Mouse (Mus musculus) G1E (cell line): Measurements from ENCODE around the gene Serpinb9. TPM values are rescaled to one million over a fixed set of nuclear protein-coding genes. Genes with fewer than 3 reads are reported as not detected.
"Not testable (repeated sequence)": the region's sequence is repeated elsewhere in the genome, so short reads cannot be mapped to it uniquely, and the experiment has no call there.

Experiments
- ATAC-seq: 2 replicates; pipeline ENCODE4 v1.8.0; 2016; ENCODE audit warnings: mild to moderate bottlenecking; ENCODE audit not compliant: insufficient number of reproducible peaks, poor library complexity, low FRiP score, severe bottlenecking; ENCODE audit errors: extremely low read depth
- DNase-seq: peaks from one replicate; pipeline ENCODE4 v3.0.0; 2012; ENCODE audit warnings: low spot score
- H3K27me3 ChIP-seq: 2 replicates; pipeline ENCODE4 v1.6.1; 2012; ENCODE audit warnings: mild to moderate bottlenecking, low read length, inconsistent platforms; ENCODE audit not compliant: insufficient read depth
- H3K36me3 ChIP-seq: replicated peaks from 2 replicates; pipeline ENCODE3; 2012; ENCODE audit warnings: mild to moderate bottlenecking, inconsistent platforms
- H3K4me1 ChIP-seq: 2 replicates; pipeline ENCODE4 v1.6.1; 2012; ENCODE audit warnings: low read depth, low read length, inconsistent platforms, mixed read lengths; ENCODE audit not compliant: insufficient read depth
- H3K4me3 ChIP-seq: 2 replicates; pipeline ENCODE4 v1.5.1; 2012; ENCODE audit warnings: low read depth, mild to moderate bottlenecking, inconsistent platforms, low read length, moderate library complexity, mixed read lengths
- H3K9me3 ChIP-seq: replicated peaks from 2 replicates; pipeline ENCODE4 v1.6.1; 2012; ENCODE audit warnings: inconsistent platforms
- CTCF ChIP-seq: IDR thresholded peaks from 2 replicates; pipeline ENCODE4 v1.5.1; 2012; ENCODE audit warnings: low read depth, low read length, inconsistent platforms, mixed read lengths
- GATA1 ChIP-seq: IDR thresholded peaks from 2 replicates; pipeline ENCODE4 v1.6.1; 2012; ENCODE audit warnings: borderline replicate concordance, low read length, inconsistent platforms, mixed read lengths
- GATA2 ChIP-seq: IDR thresholded peaks from 2 replicates; pipeline ENCODE4 v1.6.1; 2012; ENCODE audit warnings: low read depth, low read length, inconsistent platforms, borderline replicate concordance
- POLR2AphosphoS5 ChIP-seq: IDR thresholded peaks from 2 replicates; pipeline ENCODE4 v1.6.1; 2012; ENCODE audit warnings: low read depth, low read length, inconsistent platforms; ENCODE audit not compliant: insufficient replicate concordance
- TAL1 ChIP-seq: conservative IDR thresholded peaks from 2 replicates; pipeline ENCODE4 v1.6.1; 2012; ENCODE audit warnings: low read depth, low read length, inconsistent platforms, mixed read lengths
- polyA plus RNA-seq: library from polyadenylated mRNA; stranded (reverse); fragments of >175 nt; gene quantifications from 2 replicates; pipeline ENCODE4 v1.2.3, GENCODE M21; 2012
- total RNA-seq, 2 experiments: library from RNA; stranded (forward) in 1 of 2; stranded (reverse) in 1 of 2; fragments of 200-1000 nt in 1 of 2; fragments of >200 nt in 1 of 2; fragmentation: Nextera tagmentation in 1 of 2; gene quantifications; 2 replicates each; pipeline ENCODE4 v1.2.3; 2014 to 2017

The Serpinb9 gene
- total and polyA plus RNA-seq, 3 experiments = 0.15 to 3.4 (median 2.4) TPM

DNA sequence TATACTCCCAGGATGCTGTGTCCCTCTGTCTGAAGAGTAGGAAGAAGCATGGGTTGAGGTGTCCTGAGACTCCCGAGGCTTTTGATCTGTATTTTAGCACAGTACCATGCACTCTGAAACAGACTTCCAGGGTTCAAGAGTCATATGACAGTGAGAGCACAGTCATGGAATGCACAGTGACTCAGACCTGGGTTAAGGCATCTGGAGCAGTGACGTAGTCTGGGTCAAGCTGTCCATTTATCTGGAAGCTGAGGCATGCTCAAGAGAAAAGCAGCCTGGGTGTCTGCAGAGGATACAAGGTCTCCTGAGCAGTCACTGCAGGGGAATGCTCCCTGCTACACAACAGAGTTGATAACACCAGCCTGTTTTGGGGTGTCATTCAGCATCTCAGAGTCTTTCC is 25.5 kb downstream of the Serpinb9 start:
- Histone ChIP-seq H3K4me1 (no peaks in the 10 kb centered on the region), H3K36me3 (no peaks in the 10 kb centered on the region), H3K27me3 (peaks cover 4% of the 10 kb centered on the region; the same call in 1 of the 2 replicates), H3K4me3 (no peak overlapping the region), H3K9me3 (no peaks in the 10 kb centered on the region)
- no peak for ATAC-seq
- DNase-seq = no peak
- no peak for TF ChIP-seq TAL1
- TF ChIP-seq CTCF = no peak
- TF ChIP-seq GATA2 = no peak
- TF ChIP-seq POLR2AphosphoS5 = no peak
- no peak for TF ChIP-seq GATA1

DNA sequence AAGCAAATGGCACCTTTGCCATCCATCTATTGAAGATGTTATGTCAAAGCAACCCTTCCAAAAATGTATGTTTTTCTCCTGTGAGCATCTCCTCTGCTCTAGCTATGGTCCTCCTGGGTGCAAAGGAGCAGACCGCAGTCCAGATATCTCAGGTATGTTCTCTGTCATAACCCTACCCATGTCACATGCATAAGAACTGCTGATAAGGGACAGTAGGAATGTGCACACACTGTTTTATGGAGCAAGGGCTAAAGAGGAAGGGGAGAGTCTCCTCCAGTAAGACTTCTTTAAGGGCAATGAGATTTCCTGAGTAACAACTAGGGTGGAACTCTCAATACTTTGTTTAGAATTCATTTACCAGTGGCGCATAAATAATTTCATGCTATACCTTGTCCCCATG is 26.4 kb downstream of the Serpinb9 start:
- not testable (repeated sequence) for ATAC-seq, H3K27me3 ChIP-seq, DNase-seq, H3K4me3 ChIP-seq, H3K9me3 ChIP-seq, H3K4me1 ChIP-seq, H3K36me3 ChIP-seq

DNA sequence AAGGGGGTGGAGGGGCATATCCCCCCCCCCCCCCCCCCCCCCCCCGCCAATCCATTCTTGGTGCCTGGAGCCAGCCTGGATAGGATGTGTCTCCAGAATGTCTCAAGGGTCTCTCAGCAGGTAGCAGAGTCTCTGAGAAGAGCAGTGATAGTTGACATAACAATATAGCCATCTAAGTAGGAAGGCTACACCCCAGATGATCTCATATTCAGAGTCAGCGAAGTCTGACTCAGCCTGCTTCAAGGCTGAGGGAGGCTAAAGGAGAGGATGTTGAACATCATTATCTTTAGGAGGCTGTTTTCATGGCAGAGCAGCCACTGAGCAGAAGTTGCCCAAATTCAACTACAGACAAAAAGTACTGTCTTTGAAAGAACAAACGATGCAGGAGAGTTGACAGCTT is 27.2 kb downstream of the Serpinb9 start:
- no peak for ATAC-seq
- no peaks in the 10 kb centered on the region for H3K9me3 ChIP-seq
- H3K4me3 ChIP-seq = no peak overlapping the region
- H3K36me3 ChIP-seq = no peaks in the 10 kb centered on the region
- TF ChIP-seq CTCF (no peak), POLR2AphosphoS5 (no peak), TAL1 (no peak), GATA1 (no peak)
- H3K4me1 ChIP-seq = no peaks in the 10 kb centered on the region
- no peak for DNase-seq
- H3K27me3 ChIP-seq = peaks cover 4% of the 10 kb centered on the region; the same call in 1 of the 2 replicates

DNA sequence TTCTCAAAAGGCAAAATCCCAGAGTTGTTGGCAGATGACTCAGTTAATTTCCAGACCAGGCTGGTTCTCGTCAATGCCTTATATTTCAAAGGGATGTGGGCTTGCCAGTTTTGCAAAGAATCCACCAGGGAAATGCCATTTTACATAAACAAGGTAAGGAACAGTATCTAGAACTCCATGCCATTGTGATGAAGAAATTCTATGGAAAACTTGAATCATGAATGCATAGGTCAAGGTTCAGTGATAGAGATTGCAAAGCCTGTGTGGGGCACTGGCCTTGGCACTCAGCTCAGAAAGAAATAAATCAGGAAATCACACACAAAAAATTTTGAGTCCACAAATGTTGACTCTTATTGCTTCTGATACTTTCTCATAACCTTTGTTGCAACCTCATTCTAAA is 32.5 kb downstream of the Serpinb9 start:
- TF ChIP-seq GATA2 (no peak), GATA1 (no peak), TAL1 (no peak), POLR2AphosphoS5 (no peak), CTCF (no peak)
- H3K4me3 ChIP-seq = no peak overlapping the region
- H3K36me3 ChIP-seq = no peaks in the 10 kb centered on the region
- H3K4me1 ChIP-seq = no peaks in the 10 kb centered on the region
- H3K9me3 ChIP-seq = no peaks in the 10 kb centered on the region
- no peak for ATAC-seq
- DNase-seq = no peak
- H3K27me3 ChIP-seq = no peaks in the 10 kb centered on the region; the same call in 1 of the 2 replicates

DNA sequence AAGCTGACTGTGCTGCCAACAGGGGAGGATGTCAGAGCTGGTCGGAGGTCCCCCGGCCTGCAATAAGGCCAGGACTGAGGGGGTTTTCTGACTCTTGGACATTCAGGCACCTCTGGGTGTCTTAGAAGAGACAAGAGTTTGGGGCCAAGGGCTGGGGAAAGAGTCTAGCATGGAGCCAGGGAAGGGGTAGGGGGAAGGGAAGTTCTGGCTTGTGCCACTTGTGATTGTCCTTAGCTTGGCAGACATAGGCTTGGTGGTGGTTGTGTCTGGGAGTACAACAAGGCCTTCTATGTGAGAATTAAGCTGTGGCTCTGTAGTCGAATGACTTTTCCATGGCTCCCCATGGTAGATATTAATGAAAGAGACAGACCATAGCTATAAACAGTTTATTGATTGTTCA is 40.5 kb downstream of the Serpinb9 start:
- Histone ChIP-seq H3K36me3 (no peaks in the 10 kb centered on the region), H3K4me3 (no peak overlapping the region), H3K27me3 (no peaks in the 10 kb centered on the region; the same call in 1 of the 2 replicates), H3K9me3 (no peaks in the 10 kb centered on the region), H3K4me1 (no peaks in the 10 kb centered on the region)
- TF ChIP-seq POLR2AphosphoS5 = no peak
- no peak for TF ChIP-seq CTCF
- no peak for TF ChIP-seq GATA1
- no peak for TF ChIP-seq TAL1
- no peak for TF ChIP-seq GATA2
- ATAC-seq (no peak), DNase-seq (no peak)

DNA sequence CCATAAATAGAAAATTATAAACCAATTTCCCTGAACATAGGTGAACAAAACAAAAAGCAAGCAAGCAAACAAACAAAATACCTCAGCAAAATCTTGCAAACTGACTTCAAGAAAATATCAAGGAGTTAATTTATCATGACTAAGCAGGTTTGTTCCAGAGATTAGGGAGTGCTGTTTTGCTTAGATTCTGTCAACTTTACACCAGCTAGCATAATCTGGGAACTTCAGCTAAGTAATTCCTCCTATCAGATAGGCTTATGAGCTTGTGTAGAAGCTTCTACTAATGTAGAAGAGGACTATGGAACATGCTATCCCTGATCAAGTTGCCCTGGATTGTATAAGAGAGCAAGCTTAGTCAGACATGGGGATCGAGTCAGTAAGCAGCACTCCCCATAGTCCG is 44.2 kb downstream of the Serpinb9 start:
- no peak for TF ChIP-seq GATA2
- no peak for TF ChIP-seq GATA1
- no peak for TF ChIP-seq TAL1
- TF ChIP-seq POLR2AphosphoS5 = no peak
- TF ChIP-seq CTCF = no peak
- H3K27me3 ChIP-seq = 0 out of 2 replicates have a peak, but pooled peaks cover 3% of the 10 kb centered on the region
- H3K4me3 ChIP-seq = no peak overlapping the region
- H3K4me1 ChIP-seq = no peaks in the 10 kb centered on the region
- no peaks in the 10 kb centered on the region for H3K36me3 ChIP-seq
- no peak for ATAC-seq
- no peak for DNase-seq
- H3K9me3 ChIP-seq = no peaks in the 10 kb centered on the region

DNA sequence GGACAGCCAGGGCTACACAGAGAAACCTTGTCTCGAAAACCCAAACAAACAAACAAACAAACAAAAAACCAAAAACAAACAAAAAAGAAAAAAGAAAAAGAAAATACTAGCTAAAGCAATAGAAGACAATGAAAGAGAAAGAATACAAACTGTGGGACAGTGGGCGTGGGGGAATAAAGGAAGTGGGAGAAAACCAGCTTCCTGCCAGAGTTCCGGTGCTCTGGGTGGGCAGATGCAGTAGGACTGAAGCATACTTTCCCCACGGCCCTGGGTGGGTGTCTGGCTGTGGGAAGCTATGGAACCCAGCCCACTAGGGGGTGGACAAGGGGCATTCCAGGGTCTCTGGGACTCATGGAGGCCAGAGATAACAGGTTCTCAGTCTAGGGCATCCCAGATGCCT is 45.1 kb downstream of the Serpinb9 start:
- TF ChIP-seq TAL1 = no peak
- no peak for TF ChIP-seq GATA2
- TF ChIP-seq POLR2AphosphoS5 = no peak
- TF ChIP-seq CTCF = no peak
- TF ChIP-seq GATA1 = no peak
- DNase-seq (no peak), ATAC-seq (no peak)
- Histone ChIP-seq H3K9me3 (no peaks in the 10 kb centered on the region), H3K36me3 (no peaks in the 10 kb centered on the region), H3K4me3 (no peak overlapping the region), H3K27me3 (0 out of 2 replicates have a peak, but pooled peaks cover 3% of the 10 kb centered on the region), H3K4me1 (no peaks in the 10 kb centered on the region)
